Mouse (Mus musculus): Measurements from ENCODE around the gene Ralgps1. TPM values are rescaled to one million over a fixed set of nuclear protein-coding genes. Genes with fewer than 3 reads are reported as not detected.
A peak's percentile ranks its signal among the peaks of the same experiment; 100 is the strongest.
"Not testable (repeated sequence)": the region's sequence is repeated elsewhere in the genome, so short reads cannot be mapped to it uniquely, and the experiment has no call there.

Gene Ralgps1
- total RNA-seq, 1 experiment from 2014 or later = 1.9 TPM

DNA sequence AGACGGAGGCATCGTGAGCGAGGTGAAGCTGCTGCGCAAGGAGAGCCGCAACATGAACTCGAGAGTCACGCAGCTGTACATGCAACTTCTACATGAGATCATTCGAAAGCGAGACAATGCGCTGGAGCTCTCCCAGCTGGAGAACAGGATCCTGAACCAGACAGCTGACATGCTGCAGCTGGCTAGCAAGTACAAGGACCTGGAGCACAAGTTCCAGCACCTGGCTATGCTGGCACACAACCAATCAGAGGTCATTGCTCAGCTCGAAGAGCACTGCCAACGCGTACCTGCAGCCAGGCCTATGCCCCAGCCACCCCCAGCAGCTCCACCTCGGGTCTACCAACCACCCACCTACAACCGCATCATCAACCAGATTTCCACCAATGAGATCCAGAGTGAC, 142.7 kb downstream of the Ralgps1 start:
- no peak for ATAC-seq (replicated peaks; ENCODE audit: insufficient number of reproducible peaks, low FRiP score, low TSS enrichment, poor library complexity, severe bottlenecking)

DNA sequence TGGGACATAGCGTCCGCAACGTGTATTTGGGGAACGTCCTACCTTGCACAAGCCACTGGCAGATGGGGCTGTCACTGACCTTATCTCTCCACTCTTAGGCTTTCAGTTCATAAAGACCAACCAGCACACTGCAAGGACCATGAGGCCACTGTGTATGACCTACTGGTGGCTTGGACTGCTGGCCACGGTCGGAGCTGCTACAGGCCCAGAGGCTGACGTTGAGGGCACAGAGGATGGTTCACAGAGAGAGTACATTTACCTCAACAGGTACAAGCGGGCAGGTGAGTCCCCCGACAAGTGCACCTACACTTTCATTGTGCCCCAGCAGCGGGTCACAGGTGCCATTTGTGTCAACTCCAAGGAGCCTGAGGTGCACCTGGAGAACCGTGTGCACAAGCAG, 143.2 kb downstream of the Ralgps1 start:
- no peak for ATAC-seq (replicated peaks; ENCODE audit: insufficient number of reproducible peaks, low FRiP score, low TSS enrichment, poor library complexity, severe bottlenecking)

DNA sequence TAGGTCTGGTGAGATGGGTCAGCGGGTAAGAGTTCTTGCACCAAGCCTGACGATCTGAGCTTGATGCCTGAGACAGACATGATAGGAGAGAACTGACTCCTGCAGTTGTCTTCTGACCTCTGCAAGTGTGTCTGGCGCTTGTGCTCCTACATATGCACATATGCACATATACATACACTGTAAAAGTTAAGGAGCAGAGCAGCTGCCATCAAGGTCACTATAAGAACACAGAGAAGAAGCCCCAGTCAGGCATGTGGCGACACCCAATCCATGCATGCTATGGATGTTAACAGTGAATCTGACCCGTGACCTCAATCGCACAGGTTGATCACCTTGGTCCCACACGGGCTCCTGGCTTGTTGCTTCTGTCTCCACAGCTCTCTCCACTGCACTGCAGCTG, 145.4 kb downstream of the Ralgps1 start:
- ATAC-seq (replicated peaks; ENCODE audit: insufficient number of reproducible peaks, low FRiP score, low TSS enrichment, poor library complexity, severe bottlenecking) = no peak

DNA sequence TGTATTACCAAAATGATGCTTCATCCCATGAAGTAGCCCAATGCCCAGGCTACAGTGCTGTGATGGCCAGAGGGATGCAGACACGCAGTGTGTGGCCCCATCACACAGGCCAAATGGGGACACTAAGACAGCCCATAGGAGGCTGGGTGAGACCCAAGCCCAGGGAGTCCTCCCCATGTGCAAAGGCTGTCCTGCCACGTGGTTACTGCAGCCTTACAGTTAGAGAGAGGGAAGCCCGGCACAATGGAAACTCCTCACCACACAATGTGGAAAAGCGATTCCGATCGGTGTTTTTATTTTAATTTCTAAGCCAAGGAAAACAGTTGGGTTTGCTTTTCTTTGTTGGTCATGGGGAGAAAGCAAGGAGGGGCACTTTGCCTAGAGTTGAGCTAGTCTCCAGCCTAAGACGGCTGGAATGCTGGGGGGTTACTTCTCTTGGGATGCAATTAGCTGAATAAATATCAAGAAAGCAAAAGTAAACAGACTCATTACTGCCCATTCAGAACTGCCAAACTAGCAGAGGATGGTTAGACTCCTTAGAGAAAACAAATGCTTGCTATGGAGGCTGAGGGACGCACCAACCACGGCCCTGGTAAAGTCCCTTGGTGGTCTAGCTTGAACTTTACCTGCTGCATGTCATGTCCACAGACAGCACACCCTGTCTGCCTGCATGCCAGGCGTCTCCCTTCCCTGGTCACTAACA, 147.5 kb downstream of the Ralgps1 start:
- ATAC-seq (replicated peaks; ENCODE audit: insufficient number of reproducible peaks, low FRiP score, low TSS enrichment, poor library complexity, severe bottlenecking) = no peak

DNA sequence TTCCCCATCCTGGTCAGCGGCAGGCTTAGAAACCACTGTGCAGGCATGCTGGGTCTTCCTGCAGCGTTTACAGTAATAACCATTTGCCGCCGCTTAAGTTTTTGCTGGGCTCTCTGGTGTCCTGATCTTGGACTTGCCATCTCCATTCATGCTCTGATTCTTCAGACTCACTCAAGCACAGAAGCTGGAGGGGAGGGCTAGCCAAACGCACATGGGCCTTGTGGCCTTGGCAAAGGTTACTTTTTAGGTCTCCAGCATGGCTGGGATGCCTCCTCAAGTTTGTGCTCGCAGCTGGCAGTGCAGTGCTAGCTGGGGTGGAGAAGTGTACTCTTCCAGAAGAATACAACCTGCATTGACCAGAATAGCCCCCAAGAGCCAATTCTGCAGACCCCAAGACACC, 148.8 kb downstream of the Ralgps1 start:
- no peak for ATAC-seq (replicated peaks; ENCODE audit: insufficient number of reproducible peaks, low FRiP score, low TSS enrichment, poor library complexity, severe bottlenecking)

DNA sequence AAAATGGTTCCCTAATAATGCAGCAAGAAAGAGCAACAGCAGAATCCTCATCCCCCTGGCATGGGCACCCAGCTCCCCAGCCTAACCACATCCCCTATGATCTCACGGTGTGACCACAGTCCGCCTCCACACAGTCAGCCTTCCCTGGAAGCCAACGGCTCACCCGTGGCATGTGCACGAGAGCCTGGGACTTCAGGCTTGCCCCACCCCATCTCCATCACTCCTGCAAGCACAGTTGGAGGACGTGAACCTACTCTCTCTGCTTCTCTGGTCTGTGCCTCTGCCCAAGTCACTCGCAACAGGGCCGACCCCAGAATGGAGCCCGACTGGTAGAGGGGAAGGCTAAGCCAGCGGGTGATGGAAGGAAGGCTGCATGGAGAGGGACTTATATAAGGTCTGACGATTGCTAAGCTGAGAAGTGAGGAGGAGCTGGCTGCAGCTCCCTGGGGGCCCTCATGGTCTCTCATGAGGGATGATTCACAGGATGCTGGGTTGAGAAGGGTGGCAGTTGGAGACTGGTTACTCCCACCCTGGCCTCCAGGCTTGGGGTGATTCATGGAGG, 149.9 kb downstream of the Ralgps1 start:
- ATAC-seq (replicated peaks; ENCODE audit: insufficient number of reproducible peaks, low FRiP score, low TSS enrichment, poor library complexity, severe bottlenecking) = no peak

DNA sequence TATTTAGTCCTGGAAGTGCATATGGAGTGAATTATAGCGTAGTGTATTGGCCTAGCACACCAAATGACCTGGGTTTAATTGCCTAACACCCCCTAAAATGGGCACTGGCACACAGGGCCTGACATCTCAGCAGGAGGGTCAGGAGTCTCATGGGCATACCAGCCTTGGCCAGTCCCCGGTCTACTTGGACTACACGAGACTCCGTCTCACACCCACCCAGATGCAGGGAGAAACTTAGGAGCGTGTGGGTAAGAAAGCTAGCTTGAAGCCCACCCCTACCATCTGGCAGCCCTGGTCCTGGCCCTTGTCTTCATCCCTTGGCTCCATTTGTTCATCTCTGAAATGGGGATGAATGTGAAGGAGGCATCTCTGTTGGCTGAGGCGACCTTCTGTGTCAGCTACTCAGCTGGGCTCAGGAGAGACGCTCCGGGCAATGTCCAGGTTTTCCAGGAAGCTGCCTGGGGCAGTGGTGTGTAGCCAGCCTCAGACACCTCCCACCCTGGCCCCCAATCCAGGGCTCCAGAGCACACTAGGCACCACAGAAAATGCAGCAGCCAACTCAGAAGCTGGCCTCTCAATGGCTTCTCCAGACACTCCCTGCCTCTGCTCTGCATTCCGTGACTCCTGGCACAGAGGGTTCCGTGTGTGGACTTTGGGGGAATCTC, 150.5 kb downstream of the Ralgps1 start:
- ATAC-seq (replicated peaks; ENCODE audit: insufficient number of reproducible peaks, low FRiP score, low TSS enrichment, poor library complexity, severe bottlenecking) = no peak

DNA sequence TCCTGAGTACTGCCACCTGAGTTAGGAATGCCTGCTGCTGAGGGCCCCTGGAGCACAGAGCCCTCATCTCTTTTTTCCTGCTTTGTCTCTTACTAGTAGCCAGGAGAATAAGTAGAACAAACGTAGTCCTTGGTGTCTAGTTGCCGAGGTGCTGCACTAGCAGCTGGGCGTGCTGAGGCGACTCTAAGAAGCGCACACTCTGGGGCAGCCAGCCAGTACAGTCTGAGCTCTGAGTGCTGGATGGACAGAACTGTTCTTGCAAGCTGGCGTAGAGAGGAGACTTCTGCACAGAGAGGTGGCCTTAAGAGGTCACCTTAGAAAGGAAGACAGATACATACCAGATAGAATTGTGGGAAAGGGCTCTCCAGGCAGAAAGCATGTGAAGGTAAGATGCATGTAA, 151.0 kb downstream of the Ralgps1 start:
- no peak for ATAC-seq (replicated peaks; ENCODE audit: insufficient number of reproducible peaks, low FRiP score, low TSS enrichment, poor library complexity, severe bottlenecking)

DNA sequence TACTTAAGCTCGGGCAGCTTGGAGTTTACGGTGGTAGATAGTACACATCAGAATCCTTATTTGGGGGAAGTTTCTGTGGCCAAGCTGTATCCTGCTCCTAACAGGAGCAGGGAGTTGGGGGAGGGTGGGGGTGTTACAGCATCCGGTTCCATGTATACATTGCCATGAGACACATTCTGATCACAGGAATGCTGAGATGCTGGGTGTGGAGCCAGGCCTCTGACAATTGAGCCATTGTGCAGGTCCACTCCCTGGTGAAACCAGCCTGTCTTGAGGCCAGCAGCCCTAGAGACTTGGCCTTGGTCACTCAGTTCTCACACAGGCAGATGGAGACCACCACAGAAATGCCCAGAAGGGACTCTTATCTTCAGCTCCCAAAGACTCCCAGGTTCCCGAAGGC, 151.6 kb downstream of the Ralgps1 start:
- no peak for ATAC-seq (replicated peaks; ENCODE audit: insufficient number of reproducible peaks, low FRiP score, low TSS enrichment, poor library complexity, severe bottlenecking)

DNA sequence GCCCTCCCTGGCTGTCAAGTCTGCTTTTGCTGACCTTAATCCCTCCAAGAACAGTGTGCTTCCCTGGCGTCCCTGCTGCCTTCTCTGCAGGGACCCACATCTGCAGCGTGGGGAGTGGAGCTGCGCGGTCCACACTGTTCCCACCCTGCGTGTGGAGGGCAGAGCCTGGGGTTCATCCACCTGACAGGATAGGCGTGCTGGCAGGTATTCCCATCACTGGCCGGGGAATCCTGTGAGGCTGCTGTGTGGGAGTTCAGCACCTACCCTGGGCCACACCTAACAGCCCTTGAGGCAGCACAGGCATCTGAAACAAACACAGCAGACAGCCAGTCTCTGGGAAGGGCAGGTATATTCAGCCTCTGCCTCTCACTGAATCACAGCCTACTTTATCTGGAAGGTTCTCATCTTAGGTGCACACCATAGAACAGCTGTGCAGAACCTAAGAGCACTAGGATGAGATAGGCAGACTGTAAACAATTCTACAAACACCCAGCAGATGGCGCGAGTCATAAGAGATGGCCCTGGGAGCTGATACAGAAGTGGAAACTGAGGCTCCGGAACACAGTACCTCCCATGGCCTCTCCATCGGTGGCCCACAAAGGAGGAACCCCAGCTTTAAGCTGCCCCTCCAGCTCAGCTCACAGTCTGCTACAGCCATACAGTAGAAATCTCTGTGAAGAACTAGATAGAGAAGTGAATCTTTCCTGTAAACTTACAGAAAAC, 152.2 kb downstream of the Ralgps1 start:
- no peak for ATAC-seq (replicated peaks; ENCODE audit: insufficient number of reproducible peaks, low FRiP score, low TSS enrichment, poor library complexity, severe bottlenecking)

DNA sequence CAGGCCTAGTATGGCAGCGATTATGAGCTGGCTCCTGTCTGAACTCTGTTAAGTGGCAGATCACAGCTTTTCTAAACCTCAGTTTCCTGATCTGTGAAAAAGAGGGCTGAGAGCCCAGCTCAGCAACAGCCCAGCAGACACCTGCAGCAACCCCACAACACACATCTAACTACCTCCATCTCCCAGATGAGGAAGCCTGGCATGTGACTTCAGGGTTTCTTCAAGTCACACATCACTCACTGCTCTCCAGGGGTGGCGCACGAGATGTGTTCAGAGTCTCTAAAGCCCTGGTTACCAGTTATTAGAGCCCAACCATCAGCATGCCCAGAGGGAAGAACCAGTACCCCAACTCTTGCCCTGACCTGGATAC, 153.9 kb downstream of the Ralgps1 start:
- no peak for ATAC-seq (replicated peaks; ENCODE audit: insufficient number of reproducible peaks, low FRiP score, low TSS enrichment, poor library complexity, severe bottlenecking)

DNA sequence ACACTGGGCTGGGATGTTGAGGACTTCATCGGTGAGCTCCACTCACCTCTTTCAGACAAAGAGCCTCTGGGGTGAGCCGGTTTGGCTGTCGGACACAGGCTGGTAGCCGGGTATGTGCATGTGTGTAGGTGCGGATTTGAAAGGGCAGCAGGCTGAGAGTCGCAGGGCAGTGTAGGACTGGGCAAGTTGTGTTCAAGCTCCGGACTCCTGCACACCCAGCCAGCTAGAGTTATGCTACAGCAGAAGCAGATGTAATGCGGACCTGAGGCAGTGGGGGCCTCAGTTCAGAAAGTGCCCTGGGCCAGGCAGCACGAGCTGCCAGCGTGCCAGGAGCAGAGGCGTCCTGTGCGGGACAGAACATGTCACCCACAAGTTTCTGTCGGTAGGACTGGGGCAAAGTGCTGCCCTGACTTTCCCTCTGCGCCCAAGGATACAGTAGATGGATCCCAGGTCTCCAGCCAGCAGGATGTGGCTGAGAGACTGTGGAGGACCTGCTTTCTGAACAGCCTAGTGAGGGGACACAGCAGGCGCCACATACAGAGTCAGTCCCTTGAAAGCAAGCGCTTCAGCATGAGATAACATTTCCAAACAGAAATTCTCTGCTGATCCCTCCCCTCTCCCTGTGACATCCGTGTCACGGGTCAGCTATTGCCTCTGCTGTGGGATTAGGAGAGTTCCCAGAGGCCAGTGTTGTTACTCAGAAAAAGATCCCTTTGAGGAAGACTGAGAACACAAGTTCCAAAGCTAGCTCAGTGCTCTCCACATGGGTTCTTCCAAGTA, 154.5 kb downstream of the Ralgps1 start:
- ATAC-seq (replicated peaks; ENCODE audit: insufficient number of reproducible peaks, low FRiP score, low TSS enrichment, poor library complexity, severe bottlenecking) = no peak

DNA sequence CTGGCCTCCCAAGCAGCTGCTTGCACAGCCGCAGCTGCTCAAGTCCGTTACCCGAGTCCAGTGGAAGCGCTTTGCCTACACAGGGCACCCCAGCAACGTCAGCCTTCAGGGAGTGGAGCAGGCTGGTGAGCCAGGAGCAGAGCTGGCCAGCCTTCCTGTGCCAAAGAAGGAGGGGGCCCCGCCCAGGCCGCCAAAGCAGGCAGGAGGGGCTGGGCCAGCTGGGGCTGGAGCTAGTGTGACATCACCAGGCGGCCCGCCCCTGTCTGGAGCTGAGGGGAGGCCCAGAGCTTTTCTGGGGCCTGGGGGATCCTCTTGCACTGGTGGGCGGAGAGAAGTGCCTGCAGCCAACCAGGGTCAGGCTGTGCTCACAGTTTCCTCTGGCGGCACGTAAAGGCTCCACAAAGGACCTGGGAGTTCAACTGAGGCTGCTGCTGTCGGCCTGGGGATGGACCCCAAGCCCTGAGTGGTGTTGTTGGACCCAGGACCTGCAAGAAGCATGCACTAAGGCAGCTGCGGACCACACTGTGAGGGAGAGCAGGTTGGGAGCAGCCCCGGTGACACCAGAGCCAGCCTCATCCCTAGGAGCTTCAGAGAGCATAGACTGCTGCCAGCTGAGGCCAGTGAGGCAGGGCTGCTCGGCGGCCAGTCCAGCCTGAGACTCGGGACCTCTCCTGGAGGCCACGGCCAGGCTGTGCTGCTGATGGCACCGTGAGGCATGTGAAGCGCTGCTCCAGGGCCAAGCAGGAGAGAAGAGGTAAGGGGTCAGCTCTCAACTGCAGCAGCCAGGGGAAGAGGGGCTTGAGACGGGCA, 155.4 kb downstream of the Ralgps1 start, which contains the start of gene Angptl2:
Gene Angptl2 (plus strand): TSS at position 370 of the 810 bp plus-strand sequence.
- ATAC-seq (replicated peaks; ENCODE audit: insufficient number of reproducible peaks, low FRiP score, low TSS enrichment, poor library complexity, severe bottlenecking) = peak; percentile 25; the same call in 1 of the 2 replicates

DNA sequence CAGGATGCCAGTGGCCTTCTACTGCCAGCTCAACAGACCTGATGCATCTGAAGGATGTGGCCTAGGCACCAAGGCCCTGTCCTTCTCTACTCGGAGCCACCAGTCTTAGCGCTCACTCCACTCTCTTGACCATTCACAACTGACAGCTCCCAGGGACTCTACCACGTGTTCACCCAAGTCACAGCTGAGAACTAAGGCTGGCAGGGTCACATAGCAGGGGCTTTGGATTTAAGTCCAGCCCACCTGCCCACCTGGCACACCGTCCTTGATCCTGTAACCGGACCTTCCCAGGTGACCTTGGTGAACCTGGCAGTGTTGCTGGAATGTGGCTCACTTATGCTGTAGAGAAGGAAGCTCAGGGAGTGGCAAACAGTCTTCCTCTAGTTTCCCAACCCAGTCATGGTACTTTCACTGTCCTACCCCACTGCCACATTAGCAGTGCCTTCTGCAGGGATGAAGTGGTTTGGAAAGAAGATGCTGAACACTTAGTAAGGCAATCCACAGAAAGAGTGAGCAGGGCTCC, 156.0 kb downstream of the Ralgps1 start:
- ATAC-seq (replicated peaks; ENCODE audit: insufficient number of reproducible peaks, low FRiP score, low TSS enrichment, poor library complexity, severe bottlenecking) = no peak

DNA sequence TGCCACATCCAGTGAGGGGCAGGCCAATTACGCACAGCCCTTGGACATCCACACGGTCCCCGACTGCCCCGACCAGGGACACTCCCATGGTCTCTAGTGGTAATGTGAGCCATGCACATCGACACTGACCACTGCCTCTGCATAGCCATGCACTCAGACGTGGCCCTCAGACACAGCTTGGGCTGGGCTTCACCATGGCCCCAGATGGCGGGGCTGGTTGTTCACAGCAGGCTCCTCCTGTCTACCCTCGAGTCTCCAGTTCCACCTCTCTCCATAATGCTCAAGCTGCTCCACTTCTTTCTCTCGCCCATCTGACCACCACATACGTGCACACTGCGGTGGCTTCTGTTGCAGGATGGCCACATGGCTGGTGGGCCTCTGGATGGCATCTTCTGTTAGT, 160.0 kb downstream of the Ralgps1 start:
- not testable (repeated sequence) for ATAC-seq (replicated peaks; ENCODE audit: insufficient number of reproducible peaks, low FRiP score, low TSS enrichment, poor library complexity, severe bottlenecking)

DNA sequence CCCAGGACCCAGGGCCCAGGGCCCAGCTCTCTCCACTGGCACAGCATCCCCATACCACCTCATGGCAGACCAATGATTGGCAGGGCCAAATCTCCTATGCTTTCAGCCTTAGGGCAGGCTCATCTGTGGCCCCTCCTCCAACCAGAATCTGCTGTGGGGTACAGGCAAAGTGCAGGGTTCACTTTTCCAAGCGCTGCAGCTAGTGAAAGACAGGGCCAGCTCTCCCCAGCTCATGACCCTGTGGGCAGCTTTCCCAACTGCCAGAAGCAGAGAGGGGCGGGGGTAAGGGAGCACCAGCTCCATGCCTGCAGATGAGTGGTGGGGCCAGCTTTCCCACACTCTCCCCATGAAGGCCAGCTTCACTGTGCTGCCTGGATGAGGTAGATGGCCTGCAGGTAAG, 160.4 kb downstream of the Ralgps1 start:
- no peak for ATAC-seq (replicated peaks; ENCODE audit: insufficient number of reproducible peaks, low FRiP score, low TSS enrichment, poor library complexity, severe bottlenecking)

DNA sequence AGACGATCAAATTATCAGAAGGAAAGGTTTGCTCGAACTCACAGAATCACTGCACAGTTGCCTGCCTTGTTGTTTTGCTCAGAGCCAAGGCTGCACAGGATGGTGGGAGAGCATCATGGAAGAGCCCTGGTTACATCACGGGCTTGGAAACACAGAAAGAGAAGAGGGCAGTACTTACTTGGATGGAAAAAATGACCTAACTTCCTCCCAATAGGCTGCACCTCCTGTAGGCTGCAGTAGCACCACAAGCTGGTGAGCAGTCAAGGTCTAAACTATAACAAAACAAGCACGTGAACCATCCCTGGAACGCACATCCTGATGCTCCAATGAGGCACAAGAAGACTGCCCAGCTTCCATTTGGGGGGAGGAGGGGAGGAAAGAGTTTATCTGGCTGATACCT, 163.2 kb downstream of the Ralgps1 start:
- no peak for ATAC-seq (replicated peaks; ENCODE audit: insufficient number of reproducible peaks, low FRiP score, low TSS enrichment, poor library complexity, severe bottlenecking)

DNA sequence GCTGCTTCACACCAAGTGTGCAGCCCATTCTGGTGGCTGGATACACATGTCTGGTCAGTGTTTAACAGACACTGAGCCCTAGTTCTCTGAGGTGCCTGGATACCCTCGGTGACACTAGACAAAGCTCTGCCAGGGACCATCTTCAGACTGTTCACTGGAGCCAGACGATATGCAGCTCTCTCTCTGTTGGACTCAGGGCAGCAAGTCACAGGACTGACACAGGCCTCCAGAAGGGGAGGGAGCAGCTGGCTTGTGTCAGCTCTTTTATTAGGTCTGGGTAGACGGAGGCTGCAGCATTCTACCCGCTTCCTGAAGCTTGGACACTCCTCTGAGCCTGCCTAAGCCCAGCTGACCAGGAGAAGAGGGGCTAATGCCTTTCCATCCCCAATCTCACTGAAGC, 164.2 kb downstream of the Ralgps1 start:
- ATAC-seq (replicated peaks; ENCODE audit: insufficient number of reproducible peaks, low FRiP score, low TSS enrichment, poor library complexity, severe bottlenecking) = no peak
